Mouse (Mus musculus): ENCODE measurements around the gene Olfr218. TPM values are rescaled to one million over a fixed set of nuclear protein-coding genes. Genes with fewer than 3 reads are reported as not detected.

The Olfr218 gene
- polyA plus RNA-seq (2012; rRNA removed; ENCODE audit: low replicate concordance) = not detected in 2 replicates

DNA sequence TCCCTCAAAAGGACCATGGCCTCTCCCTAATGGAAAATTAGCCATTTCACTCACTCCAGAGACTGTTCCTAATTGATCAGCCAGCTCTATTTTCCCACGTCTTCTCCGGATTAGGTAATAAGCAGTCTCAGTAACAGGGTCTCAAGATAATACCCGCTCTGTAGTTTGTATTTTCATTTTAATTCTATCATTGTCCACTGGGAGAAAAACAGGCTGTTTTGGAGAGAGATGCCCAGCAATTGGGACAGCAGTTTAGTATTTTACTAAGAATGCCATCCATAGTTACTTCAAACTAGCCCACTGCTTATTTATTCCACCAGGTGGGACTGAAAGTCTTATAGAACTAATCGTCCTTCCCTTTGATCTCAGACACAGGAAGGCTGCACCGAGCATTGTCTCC is at the start of gene Olfr218:
TSS of gene Olfr218 (plus strand) at position 301 of the 400 bp plus-strand sequence.

DNA sequence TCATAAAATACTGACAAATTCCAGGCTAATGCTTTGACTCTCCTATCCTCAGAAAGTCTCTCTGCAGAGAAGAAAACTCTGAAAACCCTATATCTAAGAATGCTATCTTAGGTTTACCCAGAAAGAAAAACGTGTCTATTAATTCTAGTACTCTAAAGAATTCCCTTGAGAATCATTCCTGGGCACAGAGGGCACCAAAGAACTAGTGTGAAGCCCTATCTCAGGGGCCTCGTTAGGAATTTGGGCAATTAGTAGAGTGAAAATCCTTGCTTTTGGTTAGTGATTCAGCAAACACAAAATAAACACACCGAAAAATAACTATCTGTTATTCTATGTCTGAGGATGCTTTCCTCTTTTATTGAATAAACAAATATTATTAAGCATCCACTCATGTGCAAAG is 7.1 kb upstream of the Olfr218 start, which contains the start of gene Olfr1406:
TSS of gene Olfr1406 (minus strand) at position 101 of the 400 bp plus-strand sequence.

DNA sequence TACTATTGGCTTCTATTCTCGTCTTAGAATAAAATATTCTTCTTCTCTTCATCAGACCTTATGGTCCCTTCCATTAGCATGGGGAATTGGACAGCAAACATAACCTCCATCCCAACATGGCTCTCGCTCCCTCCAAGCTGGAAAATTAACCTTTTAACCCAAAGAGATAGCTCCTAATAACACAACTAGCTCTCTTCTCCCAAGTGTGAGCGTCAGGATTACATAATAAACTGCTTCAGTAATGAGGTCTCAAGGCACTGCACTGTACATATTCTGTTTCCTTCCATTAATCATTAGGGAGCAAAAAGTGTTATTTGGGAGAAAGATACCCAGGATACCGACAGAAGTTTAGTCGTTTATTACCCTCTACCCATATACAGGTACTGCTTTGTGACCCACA is 14.5 kb downstream of the Olfr218 start, which contains the start of gene Olfr1404:
TSS of gene Olfr1404 (plus strand) at position 301 of the 400 bp plus-strand sequence.

DNA sequence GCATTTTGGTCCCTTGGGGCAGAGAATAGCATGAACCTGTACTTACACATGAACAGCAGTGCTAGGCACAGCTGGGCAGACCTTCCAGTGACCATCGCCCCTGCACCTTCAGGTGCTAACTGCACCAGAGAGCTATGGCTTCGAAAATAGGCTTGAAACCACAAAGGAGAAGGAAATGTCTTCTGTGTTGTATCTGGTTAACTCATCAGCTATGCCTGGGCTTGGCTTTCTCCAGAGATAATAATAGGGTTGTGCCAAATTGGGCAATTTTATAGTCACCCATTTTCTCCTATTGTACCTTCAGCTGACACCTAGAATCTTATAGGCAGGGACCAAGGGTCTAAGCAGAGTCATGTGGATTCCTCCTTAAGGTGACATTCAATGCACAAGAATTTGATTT is 29.5 kb downstream of the Olfr218 start, which contains the start of gene Fcer1a:
TSS of gene Fcer1a (minus strand) at position 134 of the 400 bp plus-strand sequence.

Other genes starting within 250 kb of the Olfr218 start
- not detected in 2 replicates for gene Olfr16, start 247.4 kb upstream of the Olfr218 start, polyA plus RNA-seq (2012; rRNA removed; ENCODE audit: low replicate concordance)
- gene Olfr1408, start 60.4 kb upstream of the Olfr218 start, polyA plus RNA-seq (2012; rRNA removed; ENCODE audit: low replicate concordance) = not detected in 2 replicates
- not detected in 2 replicates for gene Olfr1406, start 7.2 kb upstream of the Olfr218 start, polyA plus RNA-seq (2012; rRNA removed; ENCODE audit: low replicate concordance)
- gene Olfr1404, start 14.6 kb downstream of the Olfr218 start, polyA plus RNA-seq (2012; rRNA removed; ENCODE audit: low replicate concordance) = not detected in 2 replicates
- 0.17 TPM in 1 of 2 replicates, not detected in the other for gene Fcer1a, start 29.4 kb downstream of the Olfr218 start, polyA plus RNA-seq (2012; rRNA removed; ENCODE audit: low replicate concordance)
- not detected in 2 replicates for gene Olfr418, start 68.2 kb downstream of the Olfr218 start, polyA plus RNA-seq (2012; rRNA removed; ENCODE audit: low replicate concordance)
- not detected in 2 replicates for gene Mptx2, start 80.0 kb downstream of the Olfr218 start, polyA plus RNA-seq (2012; rRNA removed; ENCODE audit: low replicate concordance)
- 20.1 and 42.5 TPM in 2 replicates for gene Ackr1, start 135.9 kb downstream of the Olfr218 start, polyA plus RNA-seq (2012; rRNA removed; ENCODE audit: low replicate concordance)
- 2.7 and 2.8 TPM in 2 replicates for gene Aim2, start 153.1 kb downstream of the Olfr218 start, polyA plus RNA-seq (2012; rRNA removed; ENCODE audit: low replicate concordance)
- 39.6 and 40.2 TPM in 2 replicates for gene Cadm3, start 169.9 kb downstream of the Olfr218 start, polyA plus RNA-seq (2012; rRNA removed; ENCODE audit: low replicate concordance)